Mouse (Mus musculus): ENCODE results near the gene Cmip. TPM values are rescaled to one million over a fixed set of nuclear protein-coding genes. Genes with fewer than 3 reads are reported as not detected.

Gene Cmip
- total and polyA plus RNA-seq, 3 experiments = 17.0 to 71.8 TPM; not detected in 1

DNA sequence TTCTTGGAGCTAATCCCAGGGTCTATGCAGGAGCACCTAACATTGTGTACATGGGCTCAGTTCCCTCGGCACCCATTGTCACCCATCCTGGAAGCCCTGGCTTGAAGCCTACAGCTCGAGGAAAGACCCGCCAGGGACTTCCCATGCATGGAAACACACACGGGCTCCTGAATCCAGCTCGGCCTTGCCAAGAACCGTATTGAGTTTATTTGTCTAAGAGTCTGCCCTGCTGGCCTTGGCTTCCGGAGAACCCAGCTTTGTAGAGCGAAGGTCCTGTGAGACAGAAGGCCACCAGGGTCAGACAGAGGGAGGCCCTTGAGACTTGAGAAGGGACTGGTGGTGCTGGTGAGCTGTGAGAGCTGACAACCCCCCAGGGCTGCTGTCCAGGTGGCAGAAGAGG lies 111.9 kb downstream of the Cmip start:
- Histone ChIP-seq H3K79me2 (ENCODE audit: control insufficient read depth, insufficient read depth, low read length, poor library complexity) (peaks cover 4% of the 10 kb centered on the region; the same call in 1 of the 2 replicates), H3K4me1 (ENCODE audit: control insufficient read depth in 1 of 2, insufficient read depth in 2 of 2, low read length in 2 of 2) (0 out of 4 replicates have a peak, but pooled peaks cover 0 to 5% of the 10 kb centered on the region in 2 experiments), H3K4me3 (ENCODE audit: control insufficient read depth in 1 of 2, insufficient read depth in 1 of 2, low read depth in 2 of 2, low read length in 2 of 2) (no peak overlapping the region), H3K9ac (ENCODE audit: control insufficient read depth, low read depth, low read length, poor library complexity, severe bottlenecking) (no peak overlapping the region), H3K9me3 (replicated peaks; ENCODE audit: insufficient read depth, low read length) (no peaks in the 10 kb centered on the region), H3K27me3 (ENCODE audit: control insufficient read depth in 1 of 2, insufficient read depth in 2 of 2, low read length in 2 of 2) (no peaks in the 10 kb centered on the region), H3K36me3 (ENCODE audit: control insufficient read depth in 1 of 2, insufficient read depth in 2 of 2, low read length in 2 of 2) (no peaks in the 10 kb centered on the region; a peak in 1 of 4 replicates), H3K27ac (ENCODE audit: control insufficient read depth, low read depth, low read length) (no peak overlapping the region)
- no peak for DNase-seq (ENCODE audit: low read depth, low spot score)
- TF ChIP-seq SMC3 (IDR thresholded peaks at IDR 0.05; ENCODE audit: low read depth, low read length) = no peak
- TF ChIP-seq ZMIZ1 (IDR thresholded peaks at IDR 0.05; ENCODE audit: low read depth, low read length) = no peak
- TF ChIP-seq BHLHE40 (IDR thresholded peaks at IDR 0.05; ENCODE audit: borderline replicate concordance, low read depth, low read length) = no peak
- TF ChIP-seq MAX (IDR thresholded peaks at IDR 0.05; ENCODE audit: low read length) = no peak
- no peak for TF ChIP-seq POLR2AphosphoS2 (IDR thresholded peaks at IDR 0.05; ENCODE audit: low read length)
- no peak for TF ChIP-seq MYB (IDR thresholded peaks at IDR 0.05; ENCODE audit: low read depth, low read length)
- TF ChIP-seq ZC3H11A (IDR thresholded peaks at IDR 0.05; ENCODE audit: low read depth, low read length) = no peak
- no peak for TF ChIP-seq POLR2AphosphoS5 (IDR thresholded peaks at IDR 0.05; ENCODE audit: borderline replicate concordance, low read depth, low read length)
- no peak for TF ChIP-seq RCOR1 (IDR thresholded peaks at IDR 0.05; ENCODE audit: low read depth, low read length)
- TF ChIP-seq EP300 (IDR thresholded peaks at IDR 0.05; ENCODE audit: low read depth in 1 of 2, low read length in 2 of 2) = no peak
- no peak for TF ChIP-seq NRF1 (IDR thresholded peaks at IDR 0.05; ENCODE audit: insufficient read depth, low read depth, low read length, poor library complexity, severe bottlenecking)
- TF ChIP-seq HCFC1 (IDR thresholded peaks at IDR 0.05; ENCODE audit: low read depth, low read length) = no peak
- no peak for TF ChIP-seq KAT2A (conservative IDR thresholded peaks at IDR 0.05; ENCODE audit: low read depth, low read length)
- no peak for TF ChIP-seq GABPA (IDR thresholded peaks at IDR 0.05; ENCODE audit: low read depth, low read length)
- TF ChIP-seq ZNF384 (IDR thresholded peaks at IDR 0.05; ENCODE audit: low read depth, low read length) = no peak
- no peak for TF ChIP-seq JUND (IDR thresholded peaks at IDR 0.05; ENCODE audit: low read depth, low read length)
- TF ChIP-seq ZKSCAN1 (IDR thresholded peaks at IDR 0.05; ENCODE audit: low read depth, low read length) = no peak

DNA sequence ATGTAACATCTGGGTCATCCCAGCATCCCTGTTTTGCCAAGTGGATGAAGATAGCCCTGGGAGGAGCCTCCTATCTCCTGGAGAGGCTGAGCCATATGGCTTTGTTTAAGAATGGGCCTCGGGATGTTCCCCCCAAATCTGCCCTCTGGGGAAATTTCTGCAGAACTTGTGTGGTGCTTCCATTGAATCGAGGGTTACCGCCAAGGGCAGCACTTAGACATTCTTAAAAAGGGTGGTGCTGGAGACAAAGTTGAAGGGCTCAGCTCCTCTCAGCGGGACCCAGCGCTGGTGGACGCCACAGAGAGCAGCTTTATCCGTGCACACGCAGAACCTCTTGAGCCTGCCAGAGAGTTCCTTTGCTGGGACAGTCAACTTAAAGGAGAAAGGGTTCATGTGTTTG lies 113.1 kb downstream of the Cmip start:
- TF ChIP-seq SIN3A (IDR thresholded peaks at IDR 0.05; ENCODE audit: low read length) = no peak
- TF ChIP-seq TBP (IDR thresholded peaks at IDR 0.05; ENCODE audit: low read depth, low read length) = no peak
- TF ChIP-seq BHLHE40 (IDR thresholded peaks at IDR 0.05; ENCODE audit: borderline replicate concordance, low read depth, low read length) = no peak
- no peak for TF ChIP-seq EP300 (IDR thresholded peaks at IDR 0.05; ENCODE audit: low read depth in 1 of 2, low read length in 2 of 2)
- TF ChIP-seq CHD1 (IDR thresholded peaks at IDR 0.05; ENCODE audit: low read depth, low read length) = no peak
- no peak for TF ChIP-seq NELFE (IDR thresholded peaks at IDR 0.05; ENCODE audit: low read depth, low read length)
- no peak for TF ChIP-seq MAX (IDR thresholded peaks at IDR 0.05; ENCODE audit: low read length)
- no peak for TF ChIP-seq E2F4 (IDR thresholded peaks at IDR 0.05; ENCODE audit: borderline replicate concordance, low read depth, low read length)
- TF ChIP-seq ZC3H11A (IDR thresholded peaks at IDR 0.05; ENCODE audit: low read depth, low read length) = no peak
- no peak for TF ChIP-seq ZNF384 (IDR thresholded peaks at IDR 0.05; ENCODE audit: low read depth, low read length)
- TF ChIP-seq USF2 (IDR thresholded peaks at IDR 0.05; ENCODE audit: borderline replicate concordance in 1 of 2, insufficient read depth in 1 of 2, low read depth in 1 of 2, low read length in 2 of 2) = no peak
- no peak for TF ChIP-seq MXI1 (IDR thresholded peaks at IDR 0.05; ENCODE audit: low read depth, low read length)
- no peak for TF ChIP-seq TCF12 (IDR thresholded peaks at IDR 0.05; ENCODE audit: low read depth, low read length)
- no peak for TF ChIP-seq NRF1 (IDR thresholded peaks at IDR 0.05; ENCODE audit: insufficient read depth, low read depth, low read length, poor library complexity, severe bottlenecking)
- TF ChIP-seq GABPA (IDR thresholded peaks at IDR 0.05; ENCODE audit: low read depth, low read length) = no peak
- Histone ChIP-seq H3K27ac (ENCODE audit: control insufficient read depth, low read depth, low read length) (no peak overlapping the region), H3K36me3 (ENCODE audit: control insufficient read depth in 1 of 2, insufficient read depth in 2 of 2, low read length in 2 of 2) (no peaks in the 10 kb centered on the region; a peak in 1 of 4 replicates), H3K27me3 (ENCODE audit: control insufficient read depth in 1 of 2, insufficient read depth in 2 of 2, low read length in 2 of 2) (no peaks in the 10 kb centered on the region), H3K4me3 (ENCODE audit: control insufficient read depth in 1 of 2, insufficient read depth in 1 of 2, low read depth in 2 of 2, low read length in 2 of 2) (no peak overlapping the region), H3K9ac (ENCODE audit: control insufficient read depth, low read depth, low read length, poor library complexity, severe bottlenecking) (no peak overlapping the region), H3K4me1 (ENCODE audit: control insufficient read depth in 1 of 2, insufficient read depth in 2 of 2, low read length in 2 of 2) (0 out of 4 replicates have a peak, but pooled peaks cover 0 to 5% of the 10 kb centered on the region in 2 experiments), H3K9me3 (replicated peaks; ENCODE audit: insufficient read depth, low read length) (no peaks in the 10 kb centered on the region), H3K79me2 (ENCODE audit: control insufficient read depth, insufficient read depth, low read length, poor library complexity) (peaks cover 4% of the 10 kb centered on the region; the same call in 1 of the 2 replicates)
- DNase-seq (ENCODE audit: low read depth, low spot score) = no peak

Data from MEL (cell line).